Mouse (Mus musculus): ENCODE results near the gene Lemd1.

GRCm38 (mm10) chr1:132168115-132168767 lies 23.0 kb upstream of the Lemd1 start:
- no peak for TF ChIP-seq GATA1 (IDR thresholded peaks at IDR 0.05; ENCODE audit: low read length)
- no peak for TF ChIP-seq TAL1 (IDR thresholded peaks at IDR 0.05; ENCODE audit: low read length)
